In genomic region chr5:74121861-74122630, GRCm38 (mm10) we compare ENCODE assay signal across 11 mouse cellular contexts. TPM values are rescaled to one million over a fixed set of nuclear protein-coding genes. Genes with fewer than 3 reads are reported as not detected.
DNase-seq lines count a peak whose midpoint lies in the region; ATAC-seq and TF ChIP-seq lines count a peak whose summit lies in the region.
"Had no signal": no experiment of that assay in that cellular context is flagged by ENCODE, and none has a peak within 500 bp of the region (broad histone marks: within the 10 kb centered on the region; RNA-seq: fewer than 3 reads in every experiment).

No protein-coding gene starts in this region.

- 0 out of 2 replicates have a peak, but pooled peaks have one; percentile 9 for TF ChIP-seq EP300 in heart, adult 2 months (IDR thresholded peaks at IDR 0.05; ENCODE audit: insufficient read depth, low read depth, low read length)

- no peak for TF ChIP-seq POLR2A in heart, adult 2 months (IDR thresholded peaks at IDR 0.05; ENCODE audit: insufficient read depth, low read depth, low read length)
- no peak for TF ChIP-seq POLR2A in limb, embryonic 14.5 days (IDR thresholded peaks at IDR 0.05; ENCODE audit: borderline replicate concordance, extremely low read depth, insufficient read depth, insufficient read length)

- ATAC-seq in midbrain, embryonic 15.5 days (replicated peaks): peak; percentile 33; the same call in 1 of the 2 replicates
- no peak for ATAC-seq in midbrain, embryonic 16.5 days
- ATAC-seq in limb, embryonic 14.5 days (ENCODE audit: low FRiP score, low read depth): peak; percentile 84
- no peak for ATAC-seq in midbrain, embryonic 13.5 days
- ATAC-seq: forebrain, embryonic 16.5 days had no signal

- DNase-seq in heart, adult 2 months: no peak
- DNase-seq in heart, postnatal 14 days: no peak
- DNase-seq in limb, embryonic 14.5 days (ENCODE audit: low spot score): peak; percentile 61
- DNase-seq in thymus, postnatal 4 days: peak; percentile 47
- DNase-seq in Muller cell, postnatal 12 days (ENCODE audit: inconsistent ontology term): no peak
- DNase-seq: kidney, postnatal 10 days had no signal

- no peaks in the 10 kb centered on the region for H3K36me3 ChIP-seq in heart, adult 2 months (ENCODE audit: control insufficient read depth, insufficient read depth, low read length)
- H3K36me3 ChIP-seq in midbrain, embryonic 15.5 days (replicated peaks): no peaks in the 10 kb centered on the region
- no peaks in the 10 kb centered on the region for H3K36me3 ChIP-seq in midbrain, embryonic 16.5 days (ENCODE audit: control insufficient read depth, insufficient read depth, low read length)
- H3K36me3 ChIP-seq in limb, embryonic 14.5 days (ENCODE audit: control insufficient read depth, insufficient read depth, low read length): no peaks in the 10 kb centered on the region
- no peaks in the 10 kb centered on the region for H3K36me3 ChIP-seq in midbrain, embryonic 13.5 days
- H3K36me3 ChIP-seq: hindbrain, embryonic 13.5 days had no signal

- no peak for TF ChIP-seq CTCF in heart, adult 2 months (IDR thresholded peaks at IDR 0.05)

- no peaks in the 10 kb centered on the region for H3K27me3 ChIP-seq in heart, adult 2 months (ENCODE audit: control insufficient read depth, insufficient read depth, low read length)
- H3K27me3 ChIP-seq in midbrain, embryonic 15.5 days (replicated peaks): no peaks in the 10 kb centered on the region
- H3K27me3 ChIP-seq in midbrain, embryonic 16.5 days (ENCODE audit: control insufficient read depth, insufficient read depth, low read depth, low read length): no peaks in the 10 kb centered on the region
- no peaks in the 10 kb centered on the region for H3K27me3 ChIP-seq in limb, embryonic 14.5 days (ENCODE audit: control insufficient read depth, insufficient read depth, low read length)
- no peaks in the 10 kb centered on the region for H3K27me3 ChIP-seq in midbrain, embryonic 13.5 days
- H3K27me3 ChIP-seq: hindbrain, embryonic 13.5 days had no signal

- H3K4me3 ChIP-seq in heart, adult 2 months: no peak overlapping the region
- H3K4me3 ChIP-seq in midbrain, embryonic 15.5 days: no peak overlapping the region
- H3K4me3 ChIP-seq in midbrain, embryonic 16.5 days (ENCODE audit: low read depth, low read length): no peak overlapping the region
- no peak overlapping the region for H3K4me3 ChIP-seq in limb, embryonic 14.5 days (replicated peaks; ENCODE audit: low read length)
- no peak overlapping the region for H3K4me3 ChIP-seq in midbrain, embryonic 13.5 days (replicated peaks)
- H3K4me3 ChIP-seq: hindbrain, embryonic 13.5 days had no signal

- WGBS in heart, adult 2 months: 78% methylated on average over 9 of the region's 9 CpGs
- 77% methylated on average over 9 of the region's 9 CpGs for WGBS in midbrain, embryonic 15.5 days
- WGBS in midbrain, embryonic 16.5 days: 79% methylated on average over 9 of the region's 9 CpGs
- WGBS in limb, embryonic 14.5 days: 52% methylated on average over 9 of the region's 9 CpGs
- WGBS in midbrain, embryonic 13.5 days: 83% methylated on average over 9 of the region's 9 CpGs

- no peaks in the 10 kb centered on the region for H3K79me2 ChIP-seq in heart, adult 2 months (replicated peaks; ENCODE audit: control insufficient read depth, insufficient read depth, low read length)

- intact Hi-C loops in heart, adult 2 months (cut with DNase I): no loop called here
- intact Hi-C loops in heart, postnatal 14 days (cut with DNase I): no loop called here

- H3K4me2 ChIP-seq in midbrain, embryonic 15.5 days: no peak overlapping the region
- H3K4me2 ChIP-seq in midbrain, embryonic 16.5 days (ENCODE audit: low read length): no peak overlapping the region
- H3K4me2 ChIP-seq in limb, embryonic 14.5 days (replicated peaks; ENCODE audit: low read depth, low read length, severe bottlenecking): no peak overlapping the region
- no peak overlapping the region for H3K4me2 ChIP-seq in midbrain, embryonic 13.5 days (replicated peaks)
- H3K4me2 ChIP-seq: hindbrain, embryonic 13.5 days had no signal

- no peaks in the 10 kb centered on the region; the same call in 1 of the 2 replicates for H3K4me1 ChIP-seq in heart, adult 2 months (ENCODE audit: control insufficient read depth, insufficient read depth, low read length)
- H3K4me1 ChIP-seq in midbrain, embryonic 15.5 days: no peaks in the 10 kb centered on the region
- H3K4me1 ChIP-seq in midbrain, embryonic 16.5 days (ENCODE audit: control insufficient read depth, insufficient read depth, low read length): no peaks in the 10 kb centered on the region
- H3K4me1 ChIP-seq in limb, embryonic 14.5 days (ENCODE audit: control insufficient read depth, insufficient read depth, low read length): peaks cover 15% of the 10 kb centered on the region
- H3K4me1 ChIP-seq in midbrain, embryonic 13.5 days (replicated peaks): 0 out of 2 replicates have a peak, but pooled peaks cover 7% of the 10 kb centered on the region

- no peak overlapping the region for H3K9ac ChIP-seq in heart, adult 2 months (ENCODE audit: low read depth, low read length)
- H3K9ac ChIP-seq in midbrain, embryonic 15.5 days: no peak overlapping the region
- no peak overlapping the region for H3K9ac ChIP-seq in midbrain, embryonic 16.5 days (ENCODE audit: low read depth, low read length)
- 0 out of 2 replicates have a peak overlapping the region, but pooled peaks have one; percentile 9 for H3K9ac ChIP-seq in limb, embryonic 14.5 days (ENCODE audit: low read depth, low read length, severe bottlenecking)
- no peak overlapping the region for H3K9ac ChIP-seq in midbrain, embryonic 13.5 days (replicated peaks)
- H3K9ac ChIP-seq: hindbrain, embryonic 13.5 days had no signal

- H3K9me3 ChIP-seq in midbrain, embryonic 15.5 days: no peaks in the 10 kb centered on the region
- no peaks in the 10 kb centered on the region; the same call in 1 of the 2 replicates for H3K9me3 ChIP-seq in midbrain, embryonic 16.5 days (replicated peaks; ENCODE audit: control insufficient read depth, low read length, poor library complexity, severe bottlenecking)
- H3K9me3 ChIP-seq in limb, embryonic 14.5 days (ENCODE audit: control insufficient read depth, low read length): no peaks in the 10 kb centered on the region
- no peaks in the 10 kb centered on the region for H3K9me3 ChIP-seq in midbrain, embryonic 13.5 days
- H3K9me3 ChIP-seq: hindbrain, embryonic 13.5 days had no signal

- H3K27ac ChIP-seq in heart, adult 2 months: no peak overlapping the region
- no peak overlapping the region for H3K27ac ChIP-seq in midbrain, embryonic 15.5 days
- no peak overlapping the region for H3K27ac ChIP-seq in midbrain, embryonic 16.5 days (ENCODE audit: low read length)
- H3K27ac ChIP-seq in limb, embryonic 14.5 days (replicated peaks; ENCODE audit: low read depth, low read length): peak overlapping the region; percentile 59
- H3K27ac ChIP-seq in midbrain, embryonic 13.5 days: no peak overlapping the region
- H3K27ac ChIP-seq: hindbrain, embryonic 13.5 days had no signal

RNA-seq across cellular contexts. Expression of gene Usp46, which starts 53.8 kb away (rescaled TPM):
- total RNA-seq in heart, adult 2 months (2021): 10 to 100 TPM; 35.8 to 37.1 TPM
- 6.4 and 15.8 TPM in 2 replicates for polyA plus RNA-seq in heart, adult 2 months (2012; rRNA removed)
- 10 to 100 TPM; 42.9 to 43.6 TPM for total RNA-seq in heart, postnatal 14 days (2021)
- polyA plus RNA-seq in midbrain, embryonic 15.5 days (2015; fragmentation: Nextera tagmentation; extraction: Ambion mirVana): 30.0 and 32.7 TPM in 2 replicates
- polyA plus RNA-seq in midbrain, embryonic 16.5 days (2015; fragmentation: Nextera tagmentation; extraction: Ambion mirVana): 38.5 and 40.0 TPM in 2 replicates
- polyA plus RNA-seq in limb, embryonic 14.5 days (2012; rRNA removed): 20.0 and 20.9 TPM in 2 replicates
- 39.1 and 39.9 TPM in 2 replicates for polyA plus RNA-seq in limb, embryonic 14.5 days (2014; fragmentation: Nextera tagmentation; extraction: Ambion mirVana)
- 23.9 and 25.2 TPM in 2 replicates for polyA plus RNA-seq in midbrain, embryonic 13.5 days (2015; fragmentation: Nextera tagmentation; extraction: Ambion mirVana)

Comparison
In these comparisons a context has a peak if more than half of its experiments do, and no peak if none do; other contexts are left out.
1. ATAC-seq: peak in midbrain, embryonic 15.5 days (single experiment) and limb, embryonic 14.5 days (single experiment); none in midbrain, embryonic 16.5 days (single experiment) and midbrain, embryonic 13.5 days (single experiment).
2. DNase-seq: peak in limb, embryonic 14.5 days (single experiment) and thymus, postnatal 4 days (single experiment); none in heart, adult 2 months (0 of 2), heart, postnatal 14 days (0 of 2) and Muller cell, postnatal 12 days (single experiment).